Mouse (Mus musculus): Measurements from ENCODE around the gene Ptpn5. TPM values are rescaled to one million over a fixed set of nuclear protein-coding genes. Genes with fewer than 3 reads are reported as not detected.

The Ptpn5 gene
- 0.28 TPM for polyA plus RNA-seq (2014; fragmentation: Illumina TruSeq; extraction: RNeasy Lipid Tissue Mini Kit (QIAGEN cat#74804); ENCODE audit: insufficient read depth, low read depth, low replicate concordance)

DNA sequence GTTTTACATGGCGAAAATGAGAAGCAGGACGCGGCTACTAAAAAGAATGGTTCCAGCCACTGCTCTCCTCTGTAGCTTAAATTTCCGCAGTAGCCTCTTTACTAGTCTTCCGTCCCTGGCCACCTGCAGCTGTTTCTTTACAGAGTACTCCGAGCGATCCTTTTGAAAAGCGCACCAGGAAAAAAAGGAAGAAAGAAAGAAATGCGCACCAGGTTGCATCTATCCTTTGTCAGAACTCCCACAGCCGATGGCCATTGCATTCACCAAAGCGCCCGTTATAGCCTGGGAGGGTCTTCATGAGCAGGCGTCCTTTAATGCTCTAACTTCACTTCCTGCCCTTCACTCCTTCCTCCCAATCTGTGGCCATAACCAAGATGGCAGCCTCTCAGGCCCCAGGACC, at the start of gene Ptpn5:
Gene Ptpn5 (minus strand): TSS at position 354 of the 400 bp plus-strand sequence.

DNA sequence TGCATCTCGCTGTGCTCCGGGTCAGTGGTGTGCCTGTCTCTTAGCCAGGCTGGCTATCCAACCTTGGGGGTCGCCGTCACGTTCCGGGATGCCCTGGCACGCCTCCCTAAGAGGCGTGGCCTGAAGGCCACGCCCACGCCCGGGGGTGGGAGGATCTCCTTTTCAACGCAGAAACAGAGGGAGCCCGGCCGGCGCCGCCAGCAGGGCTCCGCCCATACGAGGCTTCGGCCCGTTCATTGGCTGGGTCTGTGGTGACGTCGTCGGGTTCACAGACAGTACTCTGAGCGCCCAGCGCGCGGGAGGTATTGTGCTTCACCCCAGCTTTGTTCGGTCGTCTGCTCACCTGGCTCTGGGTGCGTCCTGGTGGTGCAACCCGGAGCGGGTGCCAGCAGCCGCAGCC, 83.1 kb downstream of the Ptpn5 start, which contains the start of gene Tmem86a:
Gene Tmem86a (plus strand): TSS at position 236 of the 400 bp plus-strand sequence.

Other genes starting within 250 kb of the Ptpn5 start
- gene Tsg101, start 213.7 kb downstream of the Ptpn5 start, polyA plus RNA-seq (2014; fragmentation: Illumina TruSeq; extraction: RNeasy Lipid Tissue Mini Kit (QIAGEN cat#74804); ENCODE audit: insufficient read depth, low read depth, low replicate concordance), result 82.7 TPM
- 3.8 TPM for gene Uevld, start 175.2 kb downstream of the Ptpn5 start, polyA plus RNA-seq (2014; fragmentation: Illumina TruSeq; extraction: RNeasy Lipid Tissue Mini Kit (QIAGEN cat#74804); ENCODE audit: insufficient read depth, low read depth, low replicate concordance)
- not detected for gene Gm9999, start 150.1 kb downstream of the Ptpn5 start, polyA plus RNA-seq (2014; fragmentation: Illumina TruSeq; extraction: RNeasy Lipid Tissue Mini Kit (QIAGEN cat#74804); ENCODE audit: insufficient read depth, low read depth, low replicate concordance)
- 7.8 TPM for gene Spty2d1, start 125.3 kb downstream of the Ptpn5 start, polyA plus RNA-seq (2014; fragmentation: Illumina TruSeq; extraction: RNeasy Lipid Tissue Mini Kit (QIAGEN cat#74804); ENCODE audit: insufficient read depth, low read depth, low replicate concordance)
- gene Tmem86a, start 83.1 kb downstream of the Ptpn5 start, polyA plus RNA-seq (2014; fragmentation: Illumina TruSeq; extraction: RNeasy Lipid Tissue Mini Kit (QIAGEN cat#74804); ENCODE audit: insufficient read depth, low read depth, low replicate concordance), result 11.8 TPM
- gene Mrgpra6, start 71.2 kb upstream of the Ptpn5 start, polyA plus RNA-seq (2014; fragmentation: Illumina TruSeq; extraction: RNeasy Lipid Tissue Mini Kit (QIAGEN cat#74804); ENCODE audit: insufficient read depth, low read depth, low replicate concordance), result not detected
- gene Mrgpra9, start 119.2 kb upstream of the Ptpn5 start, polyA plus RNA-seq (2014; fragmentation: Illumina TruSeq; extraction: RNeasy Lipid Tissue Mini Kit (QIAGEN cat#74804); ENCODE audit: insufficient read depth, low read depth, low replicate concordance), result not detected
- not detected for gene Mrgpra1, start 220.6 kb upstream of the Ptpn5 start, polyA plus RNA-seq (2014; fragmentation: Illumina TruSeq; extraction: RNeasy Lipid Tissue Mini Kit (QIAGEN cat#74804); ENCODE audit: insufficient read depth, low read depth, low replicate concordance)

All from lung, adult 10 weeks (tissue).